Mouse (Mus musculus) C2C12 (cell line): ENCODE data around the gene Pigx. TPM values are rescaled to one million over a fixed set of nuclear protein-coding genes. Genes with fewer than 3 reads are reported as not detected.
"Not testable (repeated sequence)": the region's sequence is repeated elsewhere in the genome, so short reads cannot be mapped to it uniquely, and the experiment has no call there.

Source experiments
- H3K27me3 ChIP-seq: one replicate; pipeline ENCODE4 v1.6.1; 2011; ENCODE audit not compliant: control insufficient read depth, insufficient read depth, insufficient read length
- H3K36me3 ChIP-seq: one replicate; pipeline ENCODE4 v1.6.1; 2011; ENCODE audit not compliant: control insufficient read depth, insufficient read depth
- H3K4me3 ChIP-seq: one replicate; pipeline ENCODE4 v1.5.1; 2011; ENCODE audit warnings: mild to moderate bottlenecking, control low read depth; ENCODE audit not compliant: poor library complexity, insufficient read depth, severe bottlenecking
- H3K79me2 ChIP-seq: one replicate; pipeline ENCODE4 v1.6.1; 2011; ENCODE audit not compliant: control insufficient read depth, insufficient read depth
- H3K79me3 ChIP-seq: one replicate; pipeline ENCODE4 v1.6.1; 2011; ENCODE audit warnings: low read depth, control low read depth
- H3ac ChIP-seq: one replicate; pipeline ENCODE3; 2011; ENCODE audit warnings: low read depth; ENCODE audit not compliant: control insufficient read depth, insufficient read length
- CEBPB ChIP-seq: IDR thresholded peaks from one replicate; pipeline ENCODE4 v1.6.1; 2011; ENCODE audit warnings: low read depth, mild to moderate bottlenecking, control low read depth, moderate library complexity
- CTCF ChIP-seq: IDR thresholded peaks from one replicate; pipeline ENCODE4 v1.5.1; 2011; ENCODE audit not compliant: control insufficient read depth, insufficient read depth, insufficient read length
- FOSL1 ChIP-seq: IDR thresholded peaks from one replicate; pipeline ENCODE4 v1.8.0; 2011; ENCODE audit warnings: mild to moderate bottlenecking, low read length; ENCODE audit not compliant: poor library complexity, insufficient read depth, severe bottlenecking
- MAX ChIP-seq: IDR thresholded peaks from one replicate; pipeline ENCODE4 v1.6.1; 2011; ENCODE audit warnings: mild to moderate bottlenecking, control low read depth
- MYOD1 ChIP-seq: IDR thresholded peaks from one replicate; pipeline ENCODE4 v1.6.1; 2011; ENCODE audit warnings: low read depth; ENCODE audit not compliant: control insufficient read depth, insufficient read length
- MYOG ChIP-seq: IDR thresholded peaks from one replicate; pipeline ENCODE4 v1.6.1; 2011; ENCODE audit not compliant: control insufficient read depth, insufficient read length; ENCODE audit errors: extremely low read depth
- USF1 ChIP-seq: IDR thresholded peaks from one replicate; pipeline ENCODE4 v1.6.1; 2011; ENCODE audit warnings: low read depth, mild to moderate bottlenecking, control low read depth, moderate library complexity
- polyA plus RNA-seq: library from polyadenylated mRNA; unstranded; fragments of >200 nt; fragmentation: generic; extraction: Trizol; gene quantifications from one replicate; pipeline ENCODE4 v1.2.1, GENCODE M21; 2012; ENCODE audit warnings: missing spikeins

The Pigx gene
- polyA plus RNA-seq, 1 experiment = 30.8 TPM

DNA sequence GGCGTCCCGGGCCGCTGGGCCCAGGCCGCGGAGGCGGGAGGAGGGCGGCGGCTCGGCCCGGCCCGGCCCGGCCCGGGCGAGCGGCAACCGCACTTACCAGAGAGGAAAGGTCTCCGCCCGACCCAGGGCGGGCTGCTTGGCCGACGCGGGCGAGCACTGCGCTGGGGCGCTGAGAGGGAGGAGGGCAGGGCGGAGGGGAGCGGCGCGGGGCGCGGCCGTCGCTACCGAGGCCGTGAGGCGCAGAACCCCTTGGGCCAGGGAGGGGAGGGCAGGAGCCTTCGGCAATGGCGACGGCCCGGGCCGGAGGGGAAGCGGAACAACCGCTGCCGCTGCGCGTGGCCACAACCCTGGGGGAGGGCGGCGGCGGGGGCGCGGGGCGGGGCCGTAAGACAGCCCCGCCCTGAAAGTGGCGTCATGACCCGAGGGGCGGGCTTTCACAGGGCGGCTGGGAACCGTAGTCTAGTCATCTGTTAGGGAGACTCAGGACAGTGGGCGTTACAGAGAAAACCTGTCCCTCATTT, 20.5 kb downstream of the Pigx start, which contains the start of gene Pak2:
TSS of gene Pak2 (minus strand) at position 352 of the 521 bp plus-strand sequence.
- peak within 1 kb of the TSS; percentile 84 for H3ac ChIP-seq
- no peaks in the 10 kb centered on the region for H3K36me3 ChIP-seq
- H3K27me3 ChIP-seq = no peaks in the 10 kb centered on the region
- H3K4me3 ChIP-seq = peak within 1 kb of the TSS; percentile 60
- peaks cover 51% of the 10 kb centered on the region for H3K79me2 ChIP-seq
- no peak for TF ChIP-seq MAX
- TF ChIP-seq CEBPB = no peak
- TF ChIP-seq USF1 = no peak
- TF ChIP-seq MYOD1 = no peak
- no peak for TF ChIP-seq MYOG
- no peak for TF ChIP-seq CTCF
- no peak for TF ChIP-seq FOSL1
- peaks cover 48% of the 10 kb centered on the region for H3K79me3 ChIP-seq

DNA sequence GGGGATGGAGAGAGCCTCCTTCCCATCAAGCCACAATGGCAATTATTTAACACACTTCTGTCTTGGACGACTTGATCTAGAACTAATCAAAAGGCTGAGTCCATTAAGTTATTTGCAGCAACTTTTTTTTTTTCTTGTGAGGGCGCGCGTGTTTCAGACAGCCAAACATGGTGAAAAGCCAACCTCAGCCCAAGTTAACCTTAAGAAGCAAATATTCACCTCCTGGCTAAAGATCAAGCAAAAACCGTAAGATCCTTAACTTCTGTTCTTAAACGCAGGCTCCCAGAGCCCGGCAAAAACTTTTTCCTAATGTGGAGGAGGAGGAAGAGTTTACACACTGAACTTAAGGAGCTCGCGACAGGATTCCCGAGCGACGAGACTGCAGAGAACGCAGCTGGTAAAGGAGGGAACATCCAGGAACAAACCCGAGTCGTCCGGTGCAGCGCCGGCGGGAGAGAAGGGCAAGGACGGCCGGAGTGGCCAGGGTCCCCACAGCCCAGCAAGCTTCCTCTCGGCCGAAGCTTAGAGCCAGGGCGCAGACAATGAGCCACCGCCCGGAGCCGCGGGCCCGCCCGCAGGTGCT, 21.0 kb downstream of the Pigx start:
- Histone ChIP-seq H3K4me3 (peak overlapping the region; percentile 60), H3K27me3 (no peaks in the 10 kb centered on the region), H3K79me2 (peaks cover 57% of the 10 kb centered on the region), H3K79me3 (peaks cover 53% of the 10 kb centered on the region), H3K36me3 (no peaks in the 10 kb centered on the region), H3ac (peak overlapping the region; percentile 84)
- no peak for TF ChIP-seq MYOG
- TF ChIP-seq FOSL1 = no peak
- TF ChIP-seq MAX = no peak
- TF ChIP-seq CTCF = no peak

DNA sequence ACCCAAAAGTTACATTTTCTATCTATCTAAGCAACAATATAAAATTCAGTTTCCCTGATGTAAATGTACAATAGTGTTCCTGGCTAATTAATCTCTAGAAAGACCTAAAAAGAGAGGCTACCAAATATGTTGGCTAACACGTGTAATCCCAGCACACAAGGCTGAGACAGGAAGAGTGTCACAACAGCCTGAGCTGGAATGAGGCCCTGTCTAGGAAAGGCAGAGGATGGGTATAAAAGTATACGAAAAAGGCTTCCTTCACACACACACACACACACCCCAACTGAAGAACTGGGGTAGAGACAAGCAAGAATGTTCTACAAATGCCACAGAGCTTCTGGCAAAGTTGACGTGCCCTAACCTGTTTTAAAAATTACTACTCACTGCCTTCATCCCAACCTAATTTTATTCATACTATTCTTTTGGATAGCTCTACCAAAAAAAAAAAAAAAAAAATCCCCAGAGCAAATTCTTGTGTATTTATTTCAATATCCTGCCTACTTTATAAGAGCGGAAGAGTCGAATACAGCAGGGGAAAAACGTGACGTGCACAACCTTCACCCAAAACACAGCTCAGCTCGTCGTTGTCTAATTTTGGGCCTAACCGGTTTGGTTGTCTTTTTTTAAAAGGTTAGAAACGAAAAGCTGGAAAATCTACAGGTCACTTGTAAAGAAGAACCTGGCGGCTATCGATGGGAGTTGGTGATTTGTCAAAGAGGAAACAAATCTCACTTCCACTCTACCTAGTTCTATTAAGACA, 21.7 kb downstream of the Pigx start:
- Histone ChIP-seq H3K4me3 (peak overlapping the region; percentile 60), H3ac (peak overlapping the region; percentile 84), H3K36me3 (no peaks in the 10 kb centered on the region), H3K27me3 (no peaks in the 10 kb centered on the region), H3K79me2 (peaks cover 64% of the 10 kb centered on the region), H3K79me3 (peaks cover 60% of the 10 kb centered on the region)
- TF ChIP-seq CTCF (no peak), MYOD1 (no peak), USF1 (no peak), FOSL1 (no peak), MYOG (no peak), MAX (no peak), CEBPB (no peak)

DNA sequence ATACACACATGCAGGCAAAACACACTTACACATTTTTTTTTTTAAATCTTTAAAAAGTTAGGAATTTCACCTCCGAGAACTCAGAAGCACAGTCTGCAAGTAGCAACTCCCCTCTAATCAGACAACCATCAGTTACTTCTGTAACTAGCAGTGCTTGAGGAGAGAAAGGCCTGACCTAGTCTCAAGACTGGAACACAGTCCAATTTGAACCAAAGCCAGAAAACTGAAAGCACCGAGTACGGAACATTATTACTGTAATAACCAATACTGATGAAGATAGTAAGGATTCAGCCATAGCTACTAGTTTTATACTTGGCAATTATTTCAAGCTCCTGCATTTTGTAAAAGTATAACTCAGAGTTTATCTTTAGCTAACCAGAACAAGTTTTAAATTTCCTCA, 23.1 kb downstream of the Pigx start:
- no peak for TF ChIP-seq CEBPB
- TF ChIP-seq USF1 = no peak
- TF ChIP-seq MYOD1 = no peak
- no peak for TF ChIP-seq MYOG
- TF ChIP-seq CTCF = no peak
- no peak for TF ChIP-seq FOSL1
- no peak for TF ChIP-seq MAX
- no peaks in the 10 kb centered on the region for H3K27me3 ChIP-seq
- peaks cover 78% of the 10 kb centered on the region for H3K79me2 ChIP-seq
- peaks cover 73% of the 10 kb centered on the region for H3K79me3 ChIP-seq
- H3K36me3 ChIP-seq = no peaks in the 10 kb centered on the region
- H3K4me3 ChIP-seq = no peak overlapping the region
- no peak overlapping the region for H3ac ChIP-seq

DNA sequence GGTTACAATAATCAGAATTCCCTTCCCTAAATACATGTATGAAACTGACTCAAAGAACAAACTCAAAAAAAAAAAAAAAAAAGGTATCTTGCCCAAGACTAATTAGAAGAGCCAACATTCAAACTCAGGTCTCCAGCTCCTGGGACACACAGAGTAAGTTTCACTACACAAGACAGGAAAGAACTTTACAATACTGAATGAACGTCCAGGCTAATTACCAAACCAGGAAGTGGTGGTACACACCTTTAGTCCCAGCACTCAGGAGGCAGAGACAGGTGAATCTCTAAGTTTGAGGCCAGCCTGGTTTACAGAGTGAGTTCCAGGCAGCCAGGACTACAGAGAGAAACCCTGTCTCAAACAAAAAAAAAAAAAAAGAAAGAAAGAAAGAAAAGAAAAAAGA, 23.8 kb downstream of the Pigx start:
- no peaks in the 10 kb centered on the region for H3K36me3 ChIP-seq
- no peaks in the 10 kb centered on the region for H3K27me3 ChIP-seq
- H3K79me2 ChIP-seq = peaks cover 84% of the 10 kb centered on the region
- no peak overlapping the region for H3K4me3 ChIP-seq
- peaks cover 80% of the 10 kb centered on the region for H3K79me3 ChIP-seq
- H3ac ChIP-seq = no peak overlapping the region
- TF ChIP-seq USF1 (no peak), CTCF (no peak), FOSL1 (no peak), MYOD1 (no peak), MAX (no peak), CEBPB (no peak), MYOG (no peak)

DNA sequence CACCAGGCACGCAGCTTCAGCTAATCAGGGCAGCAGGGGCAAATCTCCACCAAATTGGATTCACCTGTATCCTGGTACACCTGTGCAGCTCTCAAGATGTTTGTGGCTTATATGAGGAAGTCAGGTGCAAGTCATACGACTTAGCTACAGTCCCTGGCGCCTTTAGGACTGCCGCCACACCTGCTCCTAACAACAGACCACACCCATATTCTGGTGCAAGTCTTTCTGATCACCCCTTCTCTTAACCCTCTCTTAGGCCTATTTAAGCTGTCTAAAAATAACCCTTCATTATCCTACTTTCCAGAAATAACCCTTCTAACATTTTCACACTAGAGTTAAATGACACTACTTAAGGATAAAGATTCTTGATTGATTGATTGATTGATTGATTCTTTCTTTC, 29.5 kb downstream of the Pigx start:
- not testable (repeated sequence) for H3K4me3 ChIP-seq, H3ac ChIP-seq, H3K27me3 ChIP-seq, H3K36me3 ChIP-seq
- H3K79me3 ChIP-seq = peaks cover 95% of the 10 kb centered on the region
- H3K79me2 ChIP-seq = peaks cover 99% of the 10 kb centered on the region
